Mouse (Mus musculus) forebrain, embryonic 11.5 days (tissue): ENCODE data around the gene Tmem175. TPM values are rescaled to one million over a fixed set of nuclear protein-coding genes. Genes with fewer than 3 reads are reported as not detected.

Source experiments
- ATAC-seq: fragments of 200-750 bp; cut with Nextera tagmentation; replicated peaks from 2 replicates; pipeline ENCODE4 v1.8.0; 2017; ENCODE audit warnings: moderate TSS enrichment; ENCODE audit not compliant: low FRiP score
- DNase-seq: peaks from one replicate; pipeline ENCODE4 v3.0.0-alpha.2; 2017; ENCODE audit warnings: low spot score
- H3K27ac ChIP-seq: fragments of 300-500 bp; sonication (generic); 2 replicates; pipeline ENCODE4 v1.5.1; 2014; ENCODE audit warnings: low read depth, low read length
- H3K27me3 ChIP-seq: fragments of 300-500 bp; sonication (generic); 2 replicates; pipeline ENCODE4 v1.6.1; 2014; ENCODE audit warnings: mild to moderate bottlenecking, low read length, mixed read lengths; ENCODE audit not compliant: control insufficient read depth, insufficient read depth
- H3K36me3 ChIP-seq: fragments of 300-500 bp; sonication (generic); 2 replicates; pipeline ENCODE4 v1.6.1; 2014; ENCODE audit warnings: mild to moderate bottlenecking, low read length, moderate library complexity, mixed read lengths; ENCODE audit not compliant: control insufficient read depth, insufficient read depth
- H3K4me1 ChIP-seq: fragments of 300-500 bp; sonication (generic); replicated peaks from 2 replicates; pipeline ENCODE4 v1.6.1; 2014; ENCODE audit warnings: low read length, mixed read lengths; ENCODE audit not compliant: control insufficient read depth, insufficient read depth
- H3K4me2 ChIP-seq: fragments of 300-500 bp; sonication (generic); 2 replicates; pipeline ENCODE4 v1.6.1; 2014; ENCODE audit warnings: low read depth, mild to moderate bottlenecking, low read length, moderate library complexity, mixed read lengths; ENCODE audit not compliant: severe bottlenecking
- H3K4me3 ChIP-seq: fragments of 300-500 bp; sonication (generic); 2 replicates; pipeline ENCODE4 v1.5.1; 2014; ENCODE audit warnings: low read depth, low read length
- H3K9ac ChIP-seq: fragments of 300-500 bp; sonication (generic); 2 replicates; pipeline ENCODE4 v1.6.1; 2014; ENCODE audit warnings: low read length
- H3K9me3 ChIP-seq: fragments of 300-500 bp; sonication (generic); 2 replicates; pipeline ENCODE4 v1.6.1; 2016; ENCODE audit warnings: low read length, mixed read lengths; ENCODE audit not compliant: control insufficient read depth
- WGBS: fragments of 180-500 bp; shearing (Covaris S2); extraction: QIAGEN DNeasy Blood & Tissue Kit; methylation state at CpG from one replicate; pipeline ENCODE4 v1.1.7; 2014; 5-methylcytosine and 5-hydroxymethylcytosine counted together
- polyA plus RNA-seq: library from polyadenylated mRNA; unstranded; fragments of >200 nt; fragmentation: Nextera tagmentation; extraction: Ambion mirVana; gene quantifications from 2 replicates; pipeline ENCODE4 v1.2.1, GENCODE M21; 2014

Gene Tmem175
- polyA plus RNA-seq, 1 experiment from 2014 or later, result 19.4 TPM

DNA sequence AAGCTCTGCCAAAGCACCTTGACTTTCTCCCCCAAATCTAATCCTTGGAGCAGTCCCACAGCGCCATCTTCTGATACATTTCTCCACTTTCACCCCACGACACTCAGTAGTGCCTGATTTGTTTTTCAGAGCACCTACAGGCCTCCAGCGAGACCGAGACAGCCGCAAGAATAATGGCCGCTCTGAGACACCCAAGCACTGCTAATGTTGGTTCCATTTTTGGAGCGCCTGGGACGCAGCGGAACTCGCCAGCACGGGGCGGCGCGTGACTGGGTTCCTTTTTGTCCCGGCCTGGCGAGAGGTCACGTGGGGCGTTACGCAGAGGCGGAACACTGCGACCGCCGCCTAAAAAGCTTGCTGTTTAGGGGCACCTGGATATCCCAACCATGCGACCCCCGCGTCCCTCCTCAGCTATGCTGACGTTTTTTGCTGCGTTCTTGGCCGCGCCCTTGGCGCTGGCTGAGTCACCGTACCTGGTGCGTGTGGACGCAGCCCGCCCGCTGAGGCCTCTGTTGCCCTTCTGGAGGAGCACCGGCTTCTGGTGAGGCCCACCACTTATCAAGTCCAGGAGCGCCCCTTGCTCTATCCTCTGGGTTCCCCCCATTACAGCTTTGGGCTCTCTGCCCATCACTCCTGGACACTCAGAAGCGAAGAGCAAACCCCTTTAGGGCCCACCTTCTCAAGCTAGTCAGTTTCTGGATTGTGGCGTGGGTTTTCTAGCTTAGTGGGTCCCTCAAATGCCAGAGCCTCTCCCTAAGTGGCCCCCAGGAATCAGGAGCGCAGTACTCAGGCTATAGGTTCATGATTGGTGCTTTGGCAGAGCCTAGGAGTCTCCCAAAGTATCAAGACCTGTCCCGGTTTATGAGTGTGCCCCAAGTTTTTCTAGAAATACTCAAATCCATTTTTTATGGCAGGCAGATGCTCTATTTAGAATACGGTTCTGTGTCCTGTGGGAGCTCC is 39.7 kb downstream of the Tmem175 start, which contains the start of gene Dgkq:
Dgkq (minus strand) TSS at position 696 of the 960 bp plus-strand sequence.
- Histone ChIP-seq H3K27me3 (no peaks in the 10 kb centered on the region), H3K4me3 (peak within 1 kb of the TSS; percentile 48), H3K9me3 (no peaks in the 10 kb centered on the region), H3K36me3 (peaks cover 2% of the 10 kb centered on the region; the same call in 1 of the 2 replicates), H3K4me2 (peak within 1 kb of the TSS; percentile 84), H3K4me1 (peaks cover 7% of the 10 kb centered on the region; the same call in 1 of the 2 replicates), H3K27ac (peak within 1 kb of the TSS; percentile 42; the same call in 1 of the 2 replicates), H3K9ac (peak within 1 kb of the TSS; percentile 82)
- DNase-seq (peak; percentile 87), ATAC-seq (peak; percentile 88)
- 7% methylated on average over 43 of the region's 43 CpGs for WGBS

DNA sequence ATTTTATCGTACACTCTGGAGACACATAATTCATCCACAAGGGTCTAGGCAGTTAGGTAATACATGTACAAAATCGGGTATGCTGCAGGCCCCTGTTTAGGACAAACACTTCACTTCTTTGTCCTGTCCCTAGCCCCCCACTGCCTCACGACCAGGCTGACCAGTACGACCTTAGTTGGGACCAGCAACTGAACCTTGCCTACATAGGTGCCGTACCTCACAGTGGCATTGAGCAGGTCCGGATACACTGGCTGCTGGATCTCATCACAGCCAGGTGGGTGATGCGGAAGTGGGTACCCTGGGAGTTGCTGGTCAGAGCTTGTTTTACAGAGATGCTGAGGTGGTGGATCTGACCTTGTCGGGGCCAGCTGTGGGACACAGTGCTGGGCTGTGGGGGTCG is 40.4 kb downstream of the Tmem175 start:
- Histone ChIP-seq H3K27ac (no peak overlapping the region), H3K4me3 (peak overlapping the region; percentile 48; the same call in 1 of the 2 replicates)
- no peak for ATAC-seq

DNA sequence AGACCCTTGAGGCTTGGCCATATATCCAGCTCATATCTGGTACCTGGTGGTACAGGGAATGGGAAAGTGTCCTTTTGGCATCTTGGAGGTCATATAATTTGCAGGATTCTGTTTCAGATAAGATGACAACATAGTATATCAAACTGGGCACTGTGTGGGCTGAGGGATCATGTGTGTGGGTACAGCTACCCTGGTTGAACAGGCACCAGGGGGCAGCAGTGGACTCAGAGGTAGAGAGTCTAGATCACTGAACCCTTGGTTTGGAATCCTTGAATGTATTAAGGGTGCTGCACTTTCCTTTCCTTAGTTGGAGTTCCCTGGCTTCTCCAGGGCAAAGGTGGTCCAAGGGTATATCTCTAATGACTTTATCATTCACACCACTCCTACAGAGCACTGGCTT is 41.2 kb downstream of the Tmem175 start:
- peaks cover 7% of the 10 kb centered on the region; the same call in 1 of the 2 replicates for H3K4me1 ChIP-seq
- no peak overlapping the region for H3K27ac ChIP-seq
- DNase-seq (no peak), ATAC-seq (0 out of 2 replicates have a peak, but pooled peaks have one; percentile 34)
- H3K36me3 ChIP-seq, result peaks cover 2% of the 10 kb centered on the region; the same call in 1 of the 2 replicates
- no peak overlapping the region for H3K4me3 ChIP-seq
- no peaks in the 10 kb centered on the region for H3K27me3 ChIP-seq
- H3K9ac ChIP-seq, result no peak overlapping the region
- H3K4me2 ChIP-seq, result no peak overlapping the region
- no peaks in the 10 kb centered on the region for H3K9me3 ChIP-seq

More for the DNA sequence above, 40.4 kb downstream of the Tmem175 start:
- 85% methylated on average over 9 of the region's 9 CpGs for WGBS
- no peak for DNase-seq
- Histone ChIP-seq H3K4me1 (peaks cover 7% of the 10 kb centered on the region; the same call in 1 of the 2 replicates), H3K4me2 (peak overlapping the region; percentile 84), H3K36me3 (peaks cover 2% of the 10 kb centered on the region; the same call in 1 of the 2 replicates), H3K9me3 (no peaks in the 10 kb centered on the region), H3K9ac (peak overlapping the region; percentile 82), H3K27me3 (no peaks in the 10 kb centered on the region)

DNA sequence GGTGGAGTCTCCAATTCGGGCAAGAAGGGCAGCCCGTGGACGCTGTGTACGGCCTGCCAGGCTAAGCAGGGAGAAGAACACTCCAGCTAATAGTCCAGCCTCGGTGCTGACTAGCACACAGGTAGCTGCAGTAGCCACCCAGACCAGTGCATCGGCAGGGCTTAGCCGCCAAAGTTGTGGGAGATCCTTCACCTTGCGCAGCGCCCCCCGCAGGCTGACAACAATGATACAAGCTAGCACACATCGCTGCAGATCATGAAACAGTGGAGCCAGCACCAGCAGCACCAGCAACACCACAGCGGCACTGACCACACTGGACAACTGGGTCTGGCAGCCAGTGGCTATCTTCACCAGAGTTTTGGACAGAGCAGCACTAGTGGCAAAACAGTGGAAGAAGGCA is 42.2 kb downstream of the Tmem175 start:
- ATAC-seq (no peak), DNase-seq (no peak)
- no peak overlapping the region for H3K4me2 ChIP-seq
- 95% methylated on average over 12 of the region's 12 CpGs for WGBS
- H3K4me3 ChIP-seq, result no peak overlapping the region
- H3K27me3 ChIP-seq, result no peaks in the 10 kb centered on the region
- H3K27ac ChIP-seq, result no peak overlapping the region
- H3K9ac ChIP-seq, result no peak overlapping the region
- H3K36me3 ChIP-seq, result peaks cover 2% of the 10 kb centered on the region; the same call in 1 of the 2 replicates
- no peaks in the 10 kb centered on the region for H3K9me3 ChIP-seq
- H3K4me1 ChIP-seq, result peaks cover 8% of the 10 kb centered on the region; the same call in 1 of the 2 replicates

DNA sequence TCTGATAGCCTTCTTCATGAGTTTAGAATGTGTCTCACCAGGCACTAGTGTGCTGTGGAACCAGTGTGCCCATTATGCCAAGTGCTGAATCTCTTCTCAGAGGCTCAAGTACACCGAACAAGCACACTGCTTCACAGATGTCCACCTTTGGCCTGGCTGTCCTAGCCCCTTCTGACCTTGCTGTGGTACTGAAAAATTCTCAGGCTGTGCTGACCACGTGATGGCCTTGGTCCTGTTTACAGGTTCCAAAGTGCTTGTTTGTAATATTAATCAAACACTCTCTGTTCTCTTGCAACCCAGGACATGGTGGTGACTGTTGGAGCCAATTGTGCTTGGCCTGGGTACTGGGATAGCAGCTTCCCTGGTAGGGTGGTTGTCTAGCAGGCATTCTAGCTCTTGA is 45.1 kb downstream of the Tmem175 start:
- H3K9ac ChIP-seq, result no peak overlapping the region
- DNase-seq (no peak), ATAC-seq (no peak)
- no peak overlapping the region for H3K4me2 ChIP-seq
- H3K27ac ChIP-seq, result no peak overlapping the region
- H3K9me3 ChIP-seq, result no peaks in the 10 kb centered on the region
- H3K4me1 ChIP-seq, result peaks cover 13% of the 10 kb centered on the region; the same call in 1 of the 2 replicates
- WGBS, result 82% methylated on average over 2 of the region's 2 CpGs
- H3K36me3 ChIP-seq, result peaks cover 2% of the 10 kb centered on the region; the same call in 1 of the 2 replicates
- no peaks in the 10 kb centered on the region for H3K27me3 ChIP-seq
- no peak overlapping the region for H3K4me3 ChIP-seq

DNA sequence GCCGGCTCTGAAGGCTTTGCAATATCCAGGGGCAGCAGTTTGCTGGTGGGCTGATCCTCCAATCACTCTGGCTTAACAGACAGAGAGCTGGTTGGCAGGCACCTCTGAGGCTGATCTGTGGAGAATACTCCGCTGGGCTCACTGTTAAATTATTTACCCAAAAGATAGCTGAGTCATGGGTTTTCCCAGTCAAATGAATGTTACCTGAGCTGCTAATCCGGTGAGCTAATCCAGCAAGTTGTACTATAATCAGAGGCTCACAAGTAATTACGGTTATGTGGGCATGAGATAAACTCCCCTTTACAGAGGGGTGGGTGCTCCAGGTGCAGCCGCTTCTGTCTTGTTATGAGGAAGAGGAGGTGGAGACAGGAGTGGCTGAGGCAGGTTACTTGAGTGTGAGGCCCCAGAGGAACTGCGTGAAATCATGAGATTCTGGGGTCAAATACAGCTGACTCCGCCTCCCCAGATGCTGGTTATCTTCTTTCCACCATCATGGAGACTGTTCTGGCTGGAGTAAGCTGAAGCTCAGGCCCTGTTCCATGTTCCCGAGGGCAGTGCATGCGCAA is 45.8 kb downstream of the Tmem175 start, which contains the start of gene Slc26a1:
Slc26a1 (minus strand) TSS at position 319 of the 566 bp plus-strand sequence.
- Histone ChIP-seq H3K9ac (no peak within 1 kb of the TSS), H3K27ac (no peak within 1 kb of the TSS), H3K36me3 (peaks cover 2% of the 10 kb centered on the region; the same call in 1 of the 2 replicates), H3K27me3 (no peaks in the 10 kb centered on the region), H3K4me1 (peaks cover 11% of the 10 kb centered on the region; the same call in 1 of the 2 replicates), H3K9me3 (no peaks in the 10 kb centered on the region), H3K4me2 (no peak within 1 kb of the TSS), H3K4me3 (no peak within 1 kb of the TSS)
- ATAC-seq, result no peak
- WGBS, result 86% methylated on average over 9 of the region's 9 CpGs
- no peak for DNase-seq

DNA sequence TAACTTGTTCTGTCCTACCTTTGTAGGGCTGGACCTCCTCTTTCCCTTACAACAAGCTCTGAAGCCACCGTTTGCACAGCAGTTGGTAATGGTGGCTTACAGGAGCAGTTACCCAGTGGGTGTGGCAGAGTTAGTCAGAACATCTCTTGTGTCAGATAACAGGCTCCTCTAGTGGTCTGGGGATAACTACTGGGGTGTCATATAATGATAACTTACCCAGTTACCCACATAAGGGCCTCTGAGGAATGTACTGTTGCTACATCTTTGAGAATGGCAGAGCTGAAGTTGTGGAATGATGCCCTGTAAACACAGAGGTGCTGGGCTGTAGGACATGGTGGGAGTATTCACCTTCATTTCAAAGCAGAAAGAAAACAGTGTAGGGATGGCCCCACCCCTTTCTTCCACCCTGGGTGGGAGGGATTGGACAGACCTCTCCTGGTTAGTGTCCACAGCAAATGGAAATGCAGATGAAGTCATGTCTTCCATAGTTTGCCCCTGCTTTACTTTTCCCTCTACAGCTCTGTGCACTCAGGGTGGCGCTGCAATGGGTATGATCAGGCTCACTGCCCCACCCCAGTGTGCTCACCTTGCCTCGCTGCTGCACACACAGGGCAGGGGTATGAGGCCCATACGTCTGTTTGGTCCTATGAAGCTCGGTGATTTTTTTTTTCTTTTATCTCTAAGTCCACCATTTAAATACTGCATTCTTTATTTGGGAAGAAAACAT is 47.4 kb downstream of the Tmem175 start:
- peaks cover 11% of the 10 kb centered on the region; the same call in 1 of the 2 replicates for H3K4me1 ChIP-seq
- no peak for DNase-seq
- peak; percentile 52; the same call in 1 of the 2 replicates for ATAC-seq
- H3K27ac ChIP-seq, result peak overlapping the region; percentile 80; the same call in 1 of the 2 replicates
- peak overlapping the region; percentile 66 for H3K9ac ChIP-seq
- 16% methylated on average over 5 of the region's 5 CpGs for WGBS
- H3K36me3 ChIP-seq, result no peaks in the 10 kb centered on the region
- H3K4me3 ChIP-seq, result peak overlapping the region; percentile 28
- H3K9me3 ChIP-seq, result no peaks in the 10 kb centered on the region
- peak overlapping the region; percentile 64 for H3K4me2 ChIP-seq
- H3K27me3 ChIP-seq, result no peaks in the 10 kb centered on the region
